Mouse (Mus musculus) intestine, embryonic 15.5 days (tissue): Measurements from ENCODE around the gene Rnase4. TPM values are rescaled to one million over a fixed set of nuclear protein-coding genes. Genes with fewer than 3 reads are reported as not detected.
A peak's percentile ranks its signal among the peaks of the same experiment; 100 is the strongest.

Experiments used
- ATAC-seq: fragments of 200-750 bp; cut with Nextera tagmentation; 2 replicates; pipeline ENCODE4 v1.8.0; 2017; ENCODE audit warnings: moderate TSS enrichment, moderate library complexity
- H3K27ac ChIP-seq: fragments of 300-500 bp; sonication (generic); 2 replicates; pipeline ENCODE4 v1.5.1; 2015; ENCODE audit warnings: mild to moderate bottlenecking, inconsistent platforms
- H3K27me3 ChIP-seq: fragments of 300-500 bp; sonication (generic); replicated peaks from 2 replicates; pipeline ENCODE4 v1.6.1; 2015; ENCODE audit warnings: inconsistent platforms
- H3K36me3 ChIP-seq: fragments of 300-500 bp; sonication (generic); 2 replicates; pipeline ENCODE4 v1.6.1; 2015; ENCODE audit warnings: inconsistent platforms
- H3K4me1 ChIP-seq: fragments of 300-500 bp; sonication (generic); replicated peaks from 2 replicates; pipeline ENCODE4 v1.6.1; 2015; ENCODE audit warnings: inconsistent platforms
- H3K4me2 ChIP-seq: fragments of 300-500 bp; sonication (generic); replicated peaks from 2 replicates; pipeline ENCODE4 v1.6.1; 2015; ENCODE audit warnings: mild to moderate bottlenecking, inconsistent platforms
- H3K4me3 ChIP-seq: fragments of 300-500 bp; sonication (generic); replicated peaks from 2 replicates; pipeline ENCODE4 v1.5.1; 2015; ENCODE audit warnings: inconsistent platforms
- H3K9ac ChIP-seq: fragments of 300-500 bp; sonication (generic); 2 replicates; pipeline ENCODE4 v1.6.1; 2015; ENCODE audit warnings: inconsistent platforms
- H3K9me3 ChIP-seq: fragments of 300-500 bp; sonication (generic); 2 replicates; pipeline ENCODE4 v1.6.1; 2016; ENCODE audit warnings: inconsistent platforms
- WGBS: fragments of 180-500 bp; shearing (Covaris S2); methylation state at CpG from one replicate; pipeline ENCODE4 v1.1.7; 2015; 5-methylcytosine and 5-hydroxymethylcytosine counted together
- polyA plus RNA-seq: library from polyadenylated mRNA; unstranded; fragments of >200 nt; fragmentation: Nextera tagmentation; extraction: Ambion mirVana; gene quantifications from 2 replicates; pipeline ENCODE4 v1.2.1, GENCODE M21; 2015

The Rnase4 gene
- polyA plus RNA-seq, result 209 and 240 TPM in 2 replicates

GRCm38 (mm10) chr14:51090921-51091900 lies at the start of gene Rnase4, which contains the start of gene Ang:
Rnase4 (plus strand) TSS chr14:51091077.
Ang (plus strand) TSS chr14:51091150.
- H3K4me3 ChIP-seq, result peak within 1 kb of the TSS; percentile 63
- H3K4me1 ChIP-seq, result 0 out of 2 replicates have a peak, but pooled peaks cover 2% of the 10 kb centered on the region
- H3K27ac ChIP-seq, result peak within 1 kb of the TSS; percentile 87
- H3K4me2 ChIP-seq, result peak within 1 kb of the TSS; percentile 77
- peak; percentile 31; the same call in 1 of the 2 replicates for ATAC-seq
- H3K36me3 ChIP-seq, result no peaks in the 10 kb centered on the region
- 5% methylated on average over 33 of the region's 33 CpGs for whole genome bisulfite sequencing
- peak within 1 kb of the TSS; percentile 56 for H3K9ac ChIP-seq
- no peaks in the 10 kb centered on the region for H3K27me3 ChIP-seq
- no peaks in the 10 kb centered on the region for H3K9me3 ChIP-seq

- ATAC-seq, result no peak
- Histone ChIP-seq H3K27ac (no peak within 1 kb of the TSS), H3K4me3 (no peak within 1 kb of the TSS), H3K27me3 (no peaks in the 10 kb centered on the region), H3K36me3 (no peaks in the 10 kb centered on the region), H3K4me2 (no peak within 1 kb of the TSS), H3K4me1 (no peaks in the 10 kb centered on the region), H3K9ac (no peak within 1 kb of the TSS), H3K9me3 (no peaks in the 10 kb centered on the region)
- 82% methylated on average over 6 of the region's 6 CpGs for WGBS
Measured at GRCm38 (mm10) chr14:51041769-51042168, 49.1 kb upstream of the Rnase4 start, which contains the start of gene Rnase9. Rnase9 (minus strand) TSS chr14:51041869.

GRCm38 (mm10) chr14:51047846-51048245 lies 43.0 kb upstream of the Rnase4 start:
- no peak overlapping the region for H3K4me2 ChIP-seq
- H3K9me3 ChIP-seq, result no peaks in the 10 kb centered on the region
- no peaks in the 10 kb centered on the region for H3K4me1 ChIP-seq
- 25% methylated on average over 5 of the region's 5 CpGs for WGBS
- no peak overlapping the region for H3K27ac ChIP-seq
- H3K27me3 ChIP-seq, result no peaks in the 10 kb centered on the region
- no peak overlapping the region for H3K9ac ChIP-seq
- no peaks in the 10 kb centered on the region for H3K36me3 ChIP-seq
- ATAC-seq, result no peak
- H3K4me3 ChIP-seq, result no peak overlapping the region

GRCm38 (mm10) chr14:51050063-51050462 lies 40.8 kb upstream of the Rnase4 start, which contains the start of gene Rnase11:
Rnase11 (minus strand) TSS chr14:51050163.
- Histone ChIP-seq H3K27me3 (no peaks in the 10 kb centered on the region), H3K4me3 (no peak within 1 kb of the TSS), H3K9me3 (no peaks in the 10 kb centered on the region), H3K27ac (no peak within 1 kb of the TSS), H3K9ac (no peak within 1 kb of the TSS), H3K4me1 (no peaks in the 10 kb centered on the region), H3K4me2 (no peak within 1 kb of the TSS), H3K36me3 (no peaks in the 10 kb centered on the region)
- no peak for ATAC-seq
- 83% methylated on average over 2 of the region's 2 CpGs for WGBS

- H3K9me3 ChIP-seq, result no peaks in the 10 kb centered on the region
- H3K4me1 ChIP-seq, result no peaks in the 10 kb centered on the region
- 56% methylated on average over 5 of the region's 5 CpGs for WGBS
- ATAC-seq, result no peak
- no peak overlapping the region for H3K4me3 ChIP-seq
- no peak overlapping the region for H3K27ac ChIP-seq
- no peaks in the 10 kb centered on the region for H3K27me3 ChIP-seq
- H3K9ac ChIP-seq, result no peak overlapping the region
- H3K36me3 ChIP-seq, result no peaks in the 10 kb centered on the region
- H3K4me2 ChIP-seq, result no peak overlapping the region
Measured at GRCm38 (mm10) chr14:51051941-51052340, 38.9 kb upstream of the Rnase4 start.

- Histone ChIP-seq H3K27ac (no peak overlapping the region), H3K4me1 (0 out of 2 replicates have a peak, but pooled peaks cover 4% of the 10 kb centered on the region), H3K27me3 (no peaks in the 10 kb centered on the region), H3K9me3 (no peaks in the 10 kb centered on the region), H3K4me2 (no peak overlapping the region), H3K4me3 (no peak overlapping the region), H3K36me3 (no peaks in the 10 kb centered on the region), H3K9ac (no peak overlapping the region)
- no peak for ATAC-seq
- 64% methylated on average over 5 of the region's 5 CpGs for WGBS
Measured at GRCm38 (mm10) chr14:51053176-51053575, 37.7 kb upstream of the Rnase4 start.

GRCm38 (mm10) chr14:51054243-51055237 lies 36.3 kb upstream of the Rnase4 start:
- Histone ChIP-seq H3K27me3 (no peaks in the 10 kb centered on the region), H3K9me3 (no peaks in the 10 kb centered on the region), H3K4me1 (0 out of 2 replicates have a peak, but pooled peaks cover 4% of the 10 kb centered on the region), H3K4me3 (no peak overlapping the region), H3K9ac (no peak overlapping the region), H3K27ac (no peak overlapping the region), H3K4me2 (no peak overlapping the region), H3K36me3 (no peaks in the 10 kb centered on the region)
- 65% methylated on average over 13 of the region's 13 CpGs for WGBS
- no peak for ATAC-seq

- peak; percentile 83 for ATAC-seq
- no peak within 1 kb of the TSS for H3K4me3 ChIP-seq
- H3K4me1 ChIP-seq, result 0 out of 2 replicates have a peak, but pooled peaks cover 4% of the 10 kb centered on the region
- H3K27ac ChIP-seq, result 0 out of 2 replicates have a peak within 1 kb of the TSS, but pooled peaks have one; percentile 13
- H3K9me3 ChIP-seq, result no peaks in the 10 kb centered on the region
- H3K36me3 ChIP-seq, result no peaks in the 10 kb centered on the region
- 56% methylated on average over 9 of the region's 9 CpGs for WGBS
- peak within 1 kb of the TSS; percentile 19; the same call in 1 of the 2 replicates for H3K4me2 ChIP-seq
- H3K27me3 ChIP-seq, result no peaks in the 10 kb centered on the region
- H3K9ac ChIP-seq, result no peak within 1 kb of the TSS
Measured at GRCm38 (mm10) chr14:51057401-51057831, 33.5 kb upstream of the Rnase4 start, which contains the start of gene Rnase12. Rnase12 (minus strand) TSS chr14:51057661.

- 90% methylated on average over 5 of the region's 5 CpGs for WGBS
- no peaks in the 10 kb centered on the region for H3K27me3 ChIP-seq
Measured at GRCm38 (mm10) chr14:51060761-51061160, 30.1 kb upstream of the Rnase4 start.

GRCm38 (mm10) chr14:51068956-51069355 lies 21.9 kb upstream of the Rnase4 start:
- H3K36me3 ChIP-seq, result no peaks in the 10 kb centered on the region
- no peaks in the 10 kb centered on the region for H3K9me3 ChIP-seq
- no peaks in the 10 kb centered on the region for H3K4me1 ChIP-seq
- H3K27me3 ChIP-seq, result no peaks in the 10 kb centered on the region
- H3K27ac ChIP-seq, result no peak overlapping the region
- no peak overlapping the region for H3K9ac ChIP-seq
- no peak overlapping the region for H3K4me2 ChIP-seq
- 50% methylated on average over 5 of the region's 5 CpGs for WGBS
- ATAC-seq, result no peak
- H3K4me3 ChIP-seq, result no peak overlapping the region

More at GRCm38 (mm10) chr14:51060761-51061160, 30.1 kb upstream of the Rnase4 start:
- no peak for ATAC-seq
- H3K36me3 ChIP-seq, result no peaks in the 10 kb centered on the region
- no peak overlapping the region for H3K4me3 ChIP-seq
- no peak overlapping the region for H3K27ac ChIP-seq
- H3K4me1 ChIP-seq, result 0 out of 2 replicates have a peak, but pooled peaks cover 4% of the 10 kb centered on the region
- no peaks in the 10 kb centered on the region for H3K9me3 ChIP-seq
- no peak overlapping the region for H3K4me2 ChIP-seq
- no peak overlapping the region for H3K9ac ChIP-seq

- Histone ChIP-seq H3K27ac (no peak overlapping the region), H3K4me1 (no peaks in the 10 kb centered on the region), H3K27me3 (no peaks in the 10 kb centered on the region), H3K36me3 (no peaks in the 10 kb centered on the region), H3K9me3 (no peaks in the 10 kb centered on the region), H3K9ac (no peak overlapping the region), H3K4me3 (no peak overlapping the region), H3K4me2 (no peak overlapping the region)
- no peak for ATAC-seq
- WGBS, result 91% methylated on average over 2 of the region's 2 CpGs
Measured at GRCm38 (mm10) chr14:51069617-51070016, 21.3 kb upstream of the Rnase4 start.
